Mouse (Mus musculus) adipose tissue, adult 10 weeks (tissue): ENCODE measurements around the gene Khnyn. TPM values are rescaled to one million over a fixed set of nuclear protein-coding genes. Genes with fewer than 3 reads are reported as not detected.

Experiments used
- polyA plus RNA-seq: library from polyadenylated mRNA; stranded (reverse); fragments of 350-450 nt; fragmentation: Illumina TruSeq; extraction: RNeasy Lipid Tissue Mini Kit (QIAGEN cat#74804); gene quantifications from one replicate; pipeline ENCODE4 v1.2.3, GENCODE M21; 2014; ENCODE audit warnings: low read depth, low replicate concordance

Khnyn gene
- polyA plus RNA-seq = 19.3 TPM

GRCm38 (mm10) chr14:55884713-55885113 lies at the start of gene Khnyn:
Gene Khnyn (plus strand): TSS chr14:55884947.

GRCm38 (mm10) chr14:55853621-55854285 lies 31.0 kb upstream of the Khnyn start, which contains the start of gene Nynrin:
Gene Nynrin (plus strand): TSS chr14:55854010.

GRCm38 (mm10) chr14:55884166-55884565 lies 581 bp upstream of the Khnyn start, which contains the start of gene Cbln3:
Gene Cbln3 (minus strand): TSS chr14:55884392.

GRCm38 (mm10) chr14:55899701-55900413 lies 15.1 kb downstream of the Khnyn start, which contains the start of gene Sdr39u1:
Gene Sdr39u1 (minus strand): TSS chr14:55900293.

GRCm38 (mm10) chr14:55944575-55944974 lies 59.8 kb downstream of the Khnyn start, which contains the start of gene Cma1:
Gene Cma1 (minus strand): TSS chr14:55944675.

Other genes starting within 250 kb of the Khnyn start
- gene Ipo4, start 249.0 kb upstream of the Khnyn start, polyA plus RNA-seq = 45.8 TPM
- gene Gm49378, start 247.1 kb upstream of the Khnyn start, polyA plus RNA-seq = 0.86 TPM
- 96.9 TPM for gene Tm9sf1, start 241.1 kb upstream of the Khnyn start, polyA plus RNA-seq
- 5.4 TPM for gene Tssk4, start 234.8 kb upstream of the Khnyn start, polyA plus RNA-seq
- 46.3 TPM for gene Mdp1, start 224.4 kb upstream of the Khnyn start, polyA plus RNA-seq
- 25.4 TPM for gene Gmpr2, start 213.0 kb upstream of the Khnyn start, polyA plus RNA-seq
- gene Nedd8, start 212.8 kb upstream of the Khnyn start, polyA plus RNA-seq = 186 TPM
- 14.4 TPM for gene Tinf2, start 203.1 kb upstream of the Khnyn start, polyA plus RNA-seq
- 2.5 TPM for gene Tgm1, start 171.0 kb upstream of the Khnyn start, polyA plus RNA-seq
- 28.8 TPM for gene Rabggta, start 162.7 kb upstream of the Khnyn start, polyA plus RNA-seq
- 77.8 TPM for gene Dhrs1, start 139.3 kb upstream of the Khnyn start, polyA plus RNA-seq
- 15.5 TPM for gene Nop9, start 139.3 kb upstream of the Khnyn start, polyA plus RNA-seq
- 5.3 TPM for gene Cideb, start 126.5 kb upstream of the Khnyn start, polyA plus RNA-seq
- 0.77 TPM for gene Ltb4r2, start 123.5 kb upstream of the Khnyn start, polyA plus RNA-seq
- gene Ltb4r1, start 119.0 kb upstream of the Khnyn start, polyA plus RNA-seq = 2.9 TPM
- gene Adcy4, start 100.9 kb upstream of the Khnyn start, polyA plus RNA-seq = 9.6 TPM
- 3.7 TPM for gene Ripk3, start 96.1 kb upstream of the Khnyn start, polyA plus RNA-seq
- 8.8 TPM for gene Nfatc4, start 61.8 kb upstream of the Khnyn start, polyA plus RNA-seq
- 4.7 TPM for gene Nynrin, start 30.9 kb upstream of the Khnyn start, polyA plus RNA-seq
- gene Cbln3, start 555 bp upstream of the Khnyn start, polyA plus RNA-seq = 0.21 TPM
- 52.9 TPM for gene Sdr39u1, start 15.3 kb downstream of the Khnyn start, polyA plus RNA-seq
- 7.3 TPM for gene Cma1, start 59.7 kb downstream of the Khnyn start, polyA plus RNA-seq
- not detected for gene Cma2, start 66.0 kb downstream of the Khnyn start, polyA plus RNA-seq
- not detected for gene Mcpt1, start 133.0 kb downstream of the Khnyn start, polyA plus RNA-seq
- not detected for gene Mcpt9, start 145.5 kb downstream of the Khnyn start, polyA plus RNA-seq
- not detected for gene Mcpt2, start 157.1 kb downstream of the Khnyn start, polyA plus RNA-seq
- 7.4 TPM for gene Mcpt4, start 177.4 kb downstream of the Khnyn start, polyA plus RNA-seq
- not detected for gene Mcpt8, start 200.3 kb downstream of the Khnyn start, polyA plus RNA-seq
- not detected for gene Ctsg, start 217.6 kb downstream of the Khnyn start, polyA plus RNA-seq
- gene Gzme, start 235.7 kb downstream of the Khnyn start, polyA plus RNA-seq = not detected
- not detected for gene Gzmd, start 247.7 kb downstream of the Khnyn start, polyA plus RNA-seq